Mouse (Mus musculus) limb, embryonic 11.5 days (tissue): Measurements from ENCODE around the gene Ccr8. TPM values are rescaled to one million over a fixed set of nuclear protein-coding genes. Genes with fewer than 3 reads are reported as not detected.
"Not testable (repeated sequence)": the region's sequence is repeated elsewhere in the genome, so short reads cannot be mapped to it uniquely, and the experiment has no call there.

Experiments used
- ATAC-seq: fragments of 200-750 bp; cut with Nextera tagmentation; 2 replicates; pipeline ENCODE4 v1.8.0; 2017; ENCODE audit warnings: low read depth; ENCODE audit not compliant: insufficient number of reproducible peaks, low FRiP score, low TSS enrichment
- DNase-seq: peaks from one replicate; pipeline ENCODE4 v3.0.0-alpha.2; 2015; ENCODE audit warnings: low spot score
- H3K27ac ChIP-seq: fragments of 300-500 bp; sonication (generic); replicated peaks from 2 replicates; pipeline ENCODE4 v1.5.1; 2014; ENCODE audit warnings: low read depth, mild to moderate bottlenecking, low read length
- H3K27me3 ChIP-seq: fragments of 300-500 bp; sonication (generic); 2 replicates; pipeline ENCODE4 v1.6.1; 2014; ENCODE audit warnings: mild to moderate bottlenecking, low read length, mixed read lengths; ENCODE audit not compliant: control insufficient read depth, insufficient read depth
- H3K36me3 ChIP-seq: fragments of 300-500 bp; sonication (generic); 2 replicates; pipeline ENCODE4 v1.6.1; 2014; ENCODE audit warnings: mild to moderate bottlenecking, low read length, moderate library complexity, mixed read lengths; ENCODE audit not compliant: control insufficient read depth, insufficient read depth
- H3K4me1 ChIP-seq: fragments of 300-500 bp; sonication (generic); 2 replicates; pipeline ENCODE4 v1.6.1; 2014; ENCODE audit warnings: low read length, mixed read lengths; ENCODE audit not compliant: control insufficient read depth, insufficient read depth
- H3K4me2 ChIP-seq: fragments of 300-500 bp; sonication (generic); 2 replicates; pipeline ENCODE4 v1.6.1; 2014; ENCODE audit warnings: low read depth, mild to moderate bottlenecking, moderate library complexity; ENCODE audit not compliant: severe bottlenecking
- H3K4me3 ChIP-seq: fragments of 300-500 bp; sonication (generic); 2 replicates; pipeline ENCODE4 v1.5.1; 2014; ENCODE audit warnings: low read depth, low read length
- H3K9ac ChIP-seq: fragments of 300-500 bp; sonication (generic); 2 replicates; pipeline ENCODE4 v1.6.1; 2014; ENCODE audit warnings: mild to moderate bottlenecking, low read length
- H3K9me3 ChIP-seq: fragments of 300-500 bp; sonication (generic); 2 replicates; pipeline ENCODE4 v1.6.1; 2016; ENCODE audit warnings: low read length; ENCODE audit not compliant: control insufficient read depth
- whole genome bisulfite sequencing: fragments of 180-500 bp; shearing (Covaris S2); extraction: QIAGEN DNeasy Blood & Tissue Kit; methylation state at CpG from one replicate; pipeline ENCODE4 v1.1.7; 2014; 5-methylcytosine and 5-hydroxymethylcytosine counted together
- polyA plus RNA-seq: library from polyadenylated mRNA; unstranded; fragments of >200 nt; fragmentation: Nextera tagmentation; extraction: Ambion mirVana; gene quantifications from 2 replicates; pipeline ENCODE4 v1.2.1, GENCODE M21; 2014

Gene Ccr8
- polyA plus RNA-seq, 1 experiment from 2014 or later, result not detected

DNA sequence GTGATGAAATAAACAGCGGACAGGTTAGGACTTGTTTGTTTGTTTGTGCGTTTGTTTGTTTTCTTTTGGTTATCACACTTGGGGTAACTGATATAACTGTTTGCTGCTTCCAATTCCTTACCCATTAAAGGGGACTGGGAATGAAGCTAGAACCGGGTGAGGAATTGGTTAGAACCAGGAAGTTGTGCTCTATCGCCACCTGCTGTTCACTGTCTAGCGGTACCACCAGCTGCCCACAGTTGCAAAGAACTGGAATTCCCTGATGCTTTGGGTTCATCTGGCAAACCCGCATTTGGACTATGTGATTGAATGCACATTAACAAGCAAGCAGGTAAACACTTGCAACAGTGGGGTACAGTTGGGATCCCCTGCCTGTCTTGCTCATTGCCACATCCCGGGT is 6.8 kb downstream of the Ccr8 start:
- DNase-seq (peak; percentile 79), ATAC-seq (no peak)
- no peaks in the 10 kb centered on the region for H3K27me3 ChIP-seq
- WGBS, result 23% methylated on average over 7 of the region's 7 CpGs
- H3K4me1 ChIP-seq, result no peaks in the 10 kb centered on the region
- H3K4me2 ChIP-seq, result no peak overlapping the region
- no peak overlapping the region for H3K9ac ChIP-seq
- no peaks in the 10 kb centered on the region for H3K36me3 ChIP-seq
- no peak overlapping the region for H3K4me3 ChIP-seq
- no peak overlapping the region for H3K27ac ChIP-seq
- no peaks in the 10 kb centered on the region for H3K9me3 ChIP-seq

DNA sequence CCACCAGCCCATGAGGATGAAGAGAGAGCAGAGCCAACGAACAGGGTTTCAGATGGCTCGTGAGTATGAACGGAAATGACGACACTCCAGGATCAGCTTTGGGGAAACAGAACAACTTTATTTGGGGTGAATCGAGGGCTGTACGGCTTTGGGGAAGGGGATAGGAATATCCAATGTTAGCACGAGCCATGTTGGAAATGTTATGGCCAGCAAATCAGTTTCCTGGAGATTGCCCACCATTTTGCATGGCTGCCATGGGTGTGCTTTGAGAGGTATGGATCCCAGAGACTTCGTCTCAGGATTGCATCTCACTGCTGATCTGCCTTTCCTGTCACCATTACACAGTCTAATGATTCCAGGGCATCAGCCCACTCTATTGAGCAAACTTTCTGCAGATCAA is 7.4 kb downstream of the Ccr8 start:
- no peaks in the 10 kb centered on the region for H3K9me3 ChIP-seq
- 91% methylated on average over 8 of the region's 8 CpGs for WGBS
- no peak overlapping the region for H3K4me2 ChIP-seq
- no peak for DNase-seq
- no peaks in the 10 kb centered on the region for H3K36me3 ChIP-seq
- H3K4me3 ChIP-seq, result no peak overlapping the region
- H3K27ac ChIP-seq, result no peak overlapping the region
- no peak for ATAC-seq
- no peak overlapping the region for H3K9ac ChIP-seq
- no peaks in the 10 kb centered on the region for H3K4me1 ChIP-seq
- no peaks in the 10 kb centered on the region for H3K27me3 ChIP-seq

DNA sequence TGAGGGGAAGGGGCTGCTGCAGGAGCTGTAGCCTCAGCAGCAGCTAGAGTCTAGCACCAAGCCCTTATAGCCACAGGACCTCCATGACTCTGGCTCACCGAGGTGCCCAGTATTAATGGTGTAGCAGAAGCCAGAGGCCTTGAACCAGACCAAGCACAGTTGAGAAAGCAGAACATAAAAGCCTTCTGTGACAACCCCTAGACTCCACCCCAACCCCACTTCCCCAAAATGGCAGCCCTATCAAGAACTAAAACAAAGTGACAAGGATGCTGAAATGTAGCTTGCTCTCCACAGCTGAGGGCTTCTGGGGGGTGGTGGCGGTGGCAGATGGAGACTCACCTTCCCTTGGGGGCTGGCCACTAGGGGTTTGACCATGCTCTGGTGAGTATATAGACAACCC is 9.3 kb downstream of the Ccr8 start:
- Histone ChIP-seq H3K36me3 (no peaks in the 10 kb centered on the region), H3K4me3 (no peak overlapping the region), H3K27ac (no peak overlapping the region), H3K27me3 (no peaks in the 10 kb centered on the region), H3K4me1 (no peaks in the 10 kb centered on the region), H3K4me2 (no peak overlapping the region), H3K9me3 (no peaks in the 10 kb centered on the region), H3K9ac (no peak overlapping the region)
- DNase-seq (no peak), ATAC-seq (no peak)
- WGBS, result 90% methylated on average over 2 of the region's 2 CpGs

DNA sequence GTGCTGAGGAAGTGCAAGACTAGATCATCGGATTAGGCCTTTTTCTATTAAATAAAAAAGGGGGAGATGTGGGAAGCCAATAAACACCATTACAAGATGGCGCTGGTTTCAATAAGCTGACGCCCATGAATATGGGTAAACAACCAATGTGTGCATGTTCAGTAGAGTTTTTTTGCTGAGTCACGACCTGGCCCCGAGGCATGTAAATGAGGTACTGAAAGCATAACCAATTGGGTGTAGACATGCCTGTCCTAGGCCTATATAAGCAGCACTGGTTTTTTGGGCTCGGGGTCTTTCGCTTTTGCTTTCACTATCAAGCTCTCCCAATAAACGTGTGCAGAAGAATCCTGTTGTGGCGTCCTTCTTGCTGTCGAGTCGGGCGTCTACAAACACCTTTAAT is 17.0 kb downstream of the Ccr8 start:
- H3K4me1 ChIP-seq, H3K27me3 ChIP-seq, H3K4me3 ChIP-seq, DNase-seq, H3K36me3 ChIP-seq, ATAC-seq, H3K9ac ChIP-seq, H3K9me3 ChIP-seq, H3K4me2 ChIP-seq, H3K27ac ChIP-seq: not testable (repeated sequence)
- WGBS, result 93% methylated on average over 12 of the region's 12 CpGs

DNA sequence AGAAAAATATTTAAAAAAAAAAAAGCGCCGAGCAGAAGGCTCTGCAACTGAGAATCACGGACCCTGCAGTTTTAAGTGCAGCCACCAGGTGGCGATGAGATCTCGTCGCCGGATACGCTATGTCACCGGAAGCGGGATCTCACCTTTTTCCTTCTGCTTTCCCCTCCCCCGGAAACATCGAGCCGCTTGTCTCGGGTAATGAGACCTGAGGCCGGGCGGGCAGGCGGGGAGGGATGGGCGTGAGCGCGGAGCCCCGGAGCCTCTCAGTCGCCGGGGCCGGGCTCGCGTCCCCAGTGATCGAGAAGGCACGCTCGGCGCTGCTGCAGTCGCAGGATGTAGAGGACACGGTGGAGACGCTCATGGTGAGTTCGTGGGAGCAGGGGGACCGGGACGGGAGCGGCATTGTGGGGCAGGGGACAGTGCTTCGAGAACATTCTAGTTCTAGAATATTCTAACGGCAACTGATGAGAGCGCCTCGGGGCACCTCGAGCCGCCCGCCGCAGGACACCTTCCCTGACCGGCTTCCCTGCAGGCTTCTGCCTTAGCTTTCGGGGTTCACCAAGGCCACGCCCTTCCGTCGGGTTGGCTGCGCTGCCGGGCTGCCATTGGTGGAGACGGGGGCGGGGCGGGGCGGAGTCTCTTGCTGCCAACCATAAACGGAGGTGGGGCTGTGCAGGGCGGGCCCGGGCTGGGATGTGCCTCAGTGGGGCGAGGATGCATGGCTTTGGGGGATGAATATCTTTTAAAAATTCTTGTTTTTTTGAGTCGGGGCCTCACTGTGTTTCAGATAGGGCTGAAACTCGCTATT is 18.5 kb downstream of the Ccr8 start, which contains the start of gene Slc25a38:
Slc25a38 (plus strand) TSS at position 164 of the 808 bp plus-strand sequence.
- H3K4me3 ChIP-seq, result peak within 1 kb of the TSS; percentile 67
- H3K4me2 ChIP-seq, result peak within 1 kb of the TSS; percentile 46
- H3K27ac ChIP-seq, result peak within 1 kb of the TSS; percentile 84
- DNase-seq (peak; percentile 94), ATAC-seq (peak; percentile 95)
- H3K36me3 ChIP-seq, result no peaks in the 10 kb centered on the region
- H3K9me3 ChIP-seq, result no peaks in the 10 kb centered on the region
- H3K27me3 ChIP-seq, result no peaks in the 10 kb centered on the region
- WGBS, result 2% methylated on average over 60 of the region's 62 CpGs
- H3K9ac ChIP-seq, result peak within 1 kb of the TSS; percentile 67
- no peaks in the 10 kb centered on the region for H3K4me1 ChIP-seq

DNA sequence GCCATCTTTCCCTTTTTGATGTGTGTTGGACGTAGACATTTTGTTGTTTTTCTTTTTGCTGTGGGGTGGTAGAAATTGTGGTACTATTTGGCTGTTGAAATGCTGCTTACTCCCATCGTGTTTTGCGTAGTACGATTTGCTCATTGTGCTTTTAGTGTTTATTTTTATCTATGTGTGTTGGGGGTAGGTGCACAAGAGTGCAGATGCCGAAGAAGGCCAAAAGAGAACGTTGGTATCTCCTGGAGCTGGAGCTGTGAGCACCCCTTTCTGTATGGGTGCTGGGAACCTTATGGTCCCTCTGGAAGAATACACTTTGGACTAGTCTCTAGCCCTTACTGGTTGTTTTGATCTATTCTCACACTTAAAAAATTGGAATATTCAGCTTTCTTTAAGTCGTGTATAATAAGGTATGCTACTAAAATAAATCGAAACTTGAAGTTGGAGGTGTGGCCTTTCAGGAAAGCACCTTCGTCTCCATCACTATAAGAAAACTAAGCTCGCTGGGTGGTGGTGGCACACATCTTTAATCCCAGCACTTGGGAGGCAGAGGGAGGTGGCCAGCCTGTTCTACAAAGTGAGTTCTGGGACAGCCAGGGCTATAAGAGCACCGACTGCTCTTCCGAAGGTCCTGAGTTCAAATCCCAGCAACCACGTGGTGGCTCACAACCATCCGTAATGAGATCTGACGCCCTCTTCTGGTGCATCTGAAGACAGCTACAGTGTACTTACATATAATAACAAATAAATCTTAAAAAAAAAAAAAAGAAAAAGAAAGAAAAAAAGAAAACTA is 19.4 kb downstream of the Ccr8 start:
- no peaks in the 10 kb centered on the region for H3K36me3 ChIP-seq
- no peak for ATAC-seq
- H3K27me3 ChIP-seq, result no peaks in the 10 kb centered on the region
- H3K4me1 ChIP-seq, result no peaks in the 10 kb centered on the region
- peak overlapping the region; percentile 46 for H3K4me2 ChIP-seq
- H3K9me3 ChIP-seq, result no peaks in the 10 kb centered on the region
- peak overlapping the region; percentile 67 for H3K4me3 ChIP-seq
- no peak overlapping the region; the same call in 1 of the 2 replicates for H3K9ac ChIP-seq
- H3K27ac ChIP-seq, result no peak overlapping the region
- DNase-seq, result no peak
- WGBS, result 80% methylated on average over 15 of the region's 15 CpGs

DNA sequence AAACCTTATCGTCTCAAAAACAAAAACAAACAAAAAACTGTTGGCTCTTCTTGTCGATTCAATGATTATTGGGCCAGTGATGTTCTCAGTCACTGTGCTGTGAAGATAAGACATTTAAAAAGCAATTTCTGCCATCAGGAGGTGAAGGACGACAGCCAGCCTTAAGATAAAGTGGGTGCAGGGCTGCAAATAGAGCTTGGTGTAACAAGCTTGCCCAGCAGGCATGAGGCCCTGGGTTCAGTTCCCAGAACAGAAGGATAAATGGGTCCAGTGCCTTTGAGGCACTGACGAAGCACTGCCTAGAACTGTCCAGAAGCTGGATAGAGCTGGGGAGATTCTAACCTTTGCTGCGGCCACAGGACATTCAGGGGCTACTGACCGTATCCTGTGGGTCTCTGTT is 20.6 kb downstream of the Ccr8 start:
- DNase-seq (no peak), ATAC-seq (no peak)
- Histone ChIP-seq H3K4me3 (no peak overlapping the region), H3K4me1 (no peaks in the 10 kb centered on the region), H3K36me3 (no peaks in the 10 kb centered on the region), H3K4me2 (no peak overlapping the region), H3K27ac (no peak overlapping the region), H3K9me3 (no peaks in the 10 kb centered on the region), H3K27me3 (no peaks in the 10 kb centered on the region), H3K9ac (no peak overlapping the region)
- 92% methylated on average over 6 of the region's 6 CpGs for WGBS

DNA sequence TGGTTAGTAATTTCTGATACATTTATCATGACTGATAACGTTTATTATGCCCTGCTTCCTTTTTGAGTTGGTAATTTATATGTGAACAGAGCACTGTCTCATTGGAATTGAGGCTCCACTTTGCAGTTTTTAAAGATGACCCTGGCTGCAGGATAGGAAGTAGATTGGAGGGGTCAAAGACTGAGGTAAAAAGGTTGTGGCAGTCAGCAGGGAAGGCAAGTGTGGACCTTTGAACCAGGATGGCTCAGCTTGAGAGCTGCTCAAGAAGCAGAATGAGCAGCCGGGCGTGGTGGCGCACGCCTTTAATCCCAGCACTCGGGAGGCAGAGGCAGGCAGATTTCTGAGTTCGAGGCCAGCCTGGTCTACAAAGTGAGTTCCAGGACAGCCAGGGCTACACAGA is 21.5 kb downstream of the Ccr8 start:
- DNase-seq, result no peak
- Histone ChIP-seq H3K9me3 (no peaks in the 10 kb centered on the region), H3K4me3 (no peak overlapping the region), H3K36me3 (peaks cover 2% of the 10 kb centered on the region; the same call in 1 of the 2 replicates), H3K4me1 (no peaks in the 10 kb centered on the region), H3K4me2 (no peak overlapping the region), H3K27ac (no peak overlapping the region), H3K27me3 (no peaks in the 10 kb centered on the region), H3K9ac (no peak overlapping the region)
- WGBS, result 94% methylated on average over 6 of the region's 7 CpGs
- no peak for ATAC-seq
